Mouse (Mus musculus): ENCODE data around the gene Nck1. TPM values are rescaled to one million over a fixed set of nuclear protein-coding genes. Genes with fewer than 3 reads are reported as not detected.

Nck1 gene
- polyA plus RNA-seq, 1 experiment from 2014 or later: 46.5 TPM

- 63% methylated on average over 2 of the region's 2 CpGs for WGBS
- H3K27me3 ChIP-seq (replicated peaks; ENCODE audit: control insufficient read depth, insufficient read depth, low read length): no peaks in the 10 kb centered on the region
- H3K4me2 ChIP-seq (replicated peaks; ENCODE audit: low read depth): no peak overlapping the region
- no peak overlapping the region for H3K4me3 ChIP-seq (ENCODE audit: low read depth, low read length)
- TF ChIP-seq CTCF (IDR thresholded peaks at IDR 0.05; ENCODE audit: low read depth): no peak
- no peak for ATAC-seq
- no peaks in the 10 kb centered on the region for H3K9me3 ChIP-seq (ENCODE audit: control insufficient read depth)
- no peaks in the 10 kb centered on the region for H3K4me1 ChIP-seq (replicated peaks; ENCODE audit: control insufficient read depth, insufficient read depth, low read length)
- peaks cover 34% of the 10 kb centered on the region; the same call in 1 of the 2 replicates for H3K36me3 ChIP-seq (ENCODE audit: control insufficient read depth, insufficient read depth)
- H3K27ac ChIP-seq (ENCODE audit: low read depth, low read length): no peak overlapping the region
- H3K9ac ChIP-seq (ENCODE audit: low read depth, low read length): no peak overlapping the region
These were observed 82.2 kb downstream of the Nck1 start for GRCm38 (mm10) chr9:100463771-100464170.

GRCm38 (mm10) chr9:100462098-100462497 is 83.8 kb downstream of the Nck1 start:
- Histone ChIP-seq H3K4me3 (ENCODE audit: low read depth, low read length) (no peak overlapping the region), H3K4me1 (replicated peaks; ENCODE audit: control insufficient read depth, insufficient read depth, low read length) (no peaks in the 10 kb centered on the region), H3K9me3 (ENCODE audit: control insufficient read depth) (no peaks in the 10 kb centered on the region), H3K27me3 (replicated peaks; ENCODE audit: control insufficient read depth, insufficient read depth, low read length) (no peaks in the 10 kb centered on the region), H3K36me3 (ENCODE audit: control insufficient read depth, insufficient read depth) (peaks cover 41% of the 10 kb centered on the region; the same call in 1 of the 2 replicates), H3K4me2 (replicated peaks; ENCODE audit: low read depth) (no peak overlapping the region), H3K27ac (ENCODE audit: low read depth, low read length) (no peak overlapping the region), H3K9ac (ENCODE audit: low read depth, low read length) (no peak overlapping the region)
- ATAC-seq: no peak
- no peak for TF ChIP-seq CTCF (IDR thresholded peaks at IDR 0.05; ENCODE audit: low read depth)
- 90% methylated on average over 4 of the region's 4 CpGs for WGBS

- Histone ChIP-seq H3K27ac (ENCODE audit: low read depth, low read length) (no peak overlapping the region), H3K27me3 (replicated peaks; ENCODE audit: control insufficient read depth, insufficient read depth, low read length) (no peaks in the 10 kb centered on the region), H3K4me3 (ENCODE audit: low read depth, low read length) (no peak overlapping the region), H3K9me3 (ENCODE audit: control insufficient read depth) (no peaks in the 10 kb centered on the region), H3K4me1 (replicated peaks; ENCODE audit: control insufficient read depth, insufficient read depth, low read length) (no peaks in the 10 kb centered on the region), H3K36me3 (ENCODE audit: control insufficient read depth, insufficient read depth) (peaks cover 41% of the 10 kb centered on the region; the same call in 1 of the 2 replicates), H3K9ac (ENCODE audit: low read depth, low read length) (no peak overlapping the region), H3K4me2 (replicated peaks; ENCODE audit: low read depth) (no peak overlapping the region)
- no peak for ATAC-seq
- 82% methylated on average over 9 of the region's 9 CpGs for WGBS
- no peak for TF ChIP-seq CTCF (IDR thresholded peaks at IDR 0.05; ENCODE audit: low read depth)
These were observed 84.3 kb downstream of the Nck1 start for GRCm38 (mm10) chr9:100461671-100462070.

- H3K9ac ChIP-seq (ENCODE audit: low read depth, low read length): no peak overlapping the region
- no peak for TF ChIP-seq CTCF (IDR thresholded peaks at IDR 0.05; ENCODE audit: low read depth)
- peaks cover 32% of the 10 kb centered on the region; the same call in 1 of the 2 replicates for H3K36me3 ChIP-seq (ENCODE audit: control insufficient read depth, insufficient read depth)
- H3K4me1 ChIP-seq (replicated peaks; ENCODE audit: control insufficient read depth, insufficient read depth, low read length): no peaks in the 10 kb centered on the region
- H3K9me3 ChIP-seq (ENCODE audit: control insufficient read depth): no peaks in the 10 kb centered on the region
- H3K4me3 ChIP-seq (ENCODE audit: low read depth, low read length): no peak overlapping the region
- WGBS: 88% methylated on average over 9 of the region's 9 CpGs
- H3K4me2 ChIP-seq (replicated peaks; ENCODE audit: low read depth): no peak overlapping the region
- 0 out of 2 replicates have a peak, but pooled peaks have one; percentile 13 for ATAC-seq
- no peaks in the 10 kb centered on the region for H3K27me3 ChIP-seq (replicated peaks; ENCODE audit: control insufficient read depth, insufficient read depth, low read length)
- H3K27ac ChIP-seq (ENCODE audit: low read depth, low read length): no peak overlapping the region
These were observed 85.7 kb downstream of the Nck1 start for GRCm38 (mm10) chr9:100460203-100460602.

- TF ChIP-seq CTCF (IDR thresholded peaks at IDR 0.05; ENCODE audit: low read depth): no peak
- Histone ChIP-seq H3K4me1 (replicated peaks; ENCODE audit: control insufficient read depth, insufficient read depth, low read length) (no peaks in the 10 kb centered on the region), H3K27ac (ENCODE audit: low read depth, low read length) (no peak overlapping the region), H3K4me3 (ENCODE audit: low read depth, low read length) (no peak overlapping the region), H3K9me3 (ENCODE audit: control insufficient read depth) (no peaks in the 10 kb centered on the region), H3K36me3 (ENCODE audit: control insufficient read depth, insufficient read depth) (peaks cover 32% of the 10 kb centered on the region; the same call in 1 of the 2 replicates), H3K9ac (ENCODE audit: low read depth, low read length) (no peak overlapping the region), H3K4me2 (replicated peaks; ENCODE audit: low read depth) (no peak overlapping the region), H3K27me3 (replicated peaks; ENCODE audit: control insufficient read depth, insufficient read depth, low read length) (no peaks in the 10 kb centered on the region)
- ATAC-seq: no peak
- WGBS: 79% methylated on average over 17 of the region's 17 CpGs
These were observed 87.8 kb downstream of the Nck1 start for GRCm38 (mm10) chr9:100457971-100458681.

- peak overlapping the region; percentile 72 for H3K4me2 ChIP-seq (replicated peaks; ENCODE audit: low read depth)
- peaks cover 9% of the 10 kb centered on the region; the same call in 1 of the 2 replicates for H3K36me3 ChIP-seq (ENCODE audit: control insufficient read depth, insufficient read depth)
- no peak overlapping the region for H3K27ac ChIP-seq (ENCODE audit: low read depth, low read length)
- ATAC-seq: no peak
- peak overlapping the region; percentile 51 for H3K4me3 ChIP-seq (ENCODE audit: low read depth, low read length)
- H3K9ac ChIP-seq (ENCODE audit: low read depth, low read length): peak overlapping the region; percentile 12; the same call in 1 of the 2 replicates
- no peaks in the 10 kb centered on the region for H3K4me1 ChIP-seq (replicated peaks; ENCODE audit: control insufficient read depth, insufficient read depth, low read length)
- H3K27me3 ChIP-seq (replicated peaks; ENCODE audit: control insufficient read depth, insufficient read depth, low read length): no peaks in the 10 kb centered on the region
- no peak for TF ChIP-seq CTCF (IDR thresholded peaks at IDR 0.05; ENCODE audit: low read depth)
- H3K9me3 ChIP-seq (ENCODE audit: control insufficient read depth): no peaks in the 10 kb centered on the region
- WGBS: 9% methylated on average over 9 of the region's 9 CpGs
These were observed 91.3 kb downstream of the Nck1 start for GRCm38 (mm10) chr9:100454664-100454993.
